ENCODE assay signal across 23 mouse cellular contexts in the genomic region with DNA sequence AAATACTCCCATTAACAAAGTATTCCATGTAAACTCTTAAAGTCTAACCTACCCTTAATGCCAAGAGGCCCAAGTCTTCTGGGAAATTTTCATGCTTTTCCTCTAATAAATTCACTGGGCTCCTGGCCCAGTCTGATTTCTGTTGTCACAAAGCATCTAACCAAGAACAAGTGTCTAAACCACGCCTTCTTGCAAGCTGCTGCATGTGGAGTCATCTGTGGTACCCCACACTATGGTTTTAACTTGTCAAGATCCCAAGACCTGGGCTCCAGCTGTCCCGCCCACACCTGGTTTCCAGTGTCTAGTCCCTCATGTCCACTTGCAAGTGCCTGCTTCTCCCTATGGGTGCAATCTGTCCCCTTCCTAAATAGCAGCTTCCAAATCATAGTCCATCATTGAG.
DNase-seq lines count a peak whose midpoint lies in the region; TF ChIP-seq lines count a peak whose summit lies in the region.
"Had no signal": no experiment of that assay in that cellular context is flagged by ENCODE, and none has a peak within 500 bp of the region (broad histone marks: within the 10 kb centered on the region; RNA-seq: fewer than 3 reads in every experiment).

No protein-coding gene starts in this region.

- no peak for TF ChIP-seq EP300 in heart, adult 2 months (IDR thresholded peaks at IDR 0.05; ENCODE audit: insufficient read depth, low read depth, low read length)

- intact Hi-C loops in heart, adult 2 months (cut with DNase I), result no loop called here

- no peaks in the 10 kb centered on the region for H3K27me3 ChIP-seq in heart, adult 2 months (ENCODE audit: control insufficient read depth, insufficient read depth, low read length)
- H3K27me3 ChIP-seq: heart, embryonic 15.5 days; midbrain, embryonic 15.5 days had no signal

- no peaks in the 10 kb centered on the region for H3K4me1 ChIP-seq in heart, adult 2 months (ENCODE audit: control insufficient read depth, insufficient read depth, low read length)
- H3K4me1 ChIP-seq: heart, embryonic 15.5 days had no signal

- 77% methylated on average over 2 of the region's 2 CpGs for WGBS in heart, adult 2 months

- H3K79me2 ChIP-seq in heart, adult 2 months (replicated peaks; ENCODE audit: control insufficient read depth, insufficient read depth, low read length), result no peaks in the 10 kb centered on the region

- H3K27ac ChIP-seq in heart, adult 2 months, result no peak overlapping the region
- H3K27ac ChIP-seq: heart, embryonic 10.5 days; heart, embryonic 15.5 days; kidney, postnatal 0 days; liver, embryonic 14.5 days; midbrain, embryonic 15.5 days had no signal

- H3K36me3 ChIP-seq in heart, adult 2 months (ENCODE audit: control insufficient read depth, insufficient read depth, low read length), result no peaks in the 10 kb centered on the region
- H3K36me3 ChIP-seq: heart, embryonic 10.5 days; heart, embryonic 15.5 days; midbrain, embryonic 10.5 days; midbrain, embryonic 15.5 days had no signal

- no peak for TF ChIP-seq POLR2A in heart, adult 2 months (IDR thresholded peaks at IDR 0.05; ENCODE audit: insufficient read depth, low read depth, low read length)

- H3K4me3 ChIP-seq in heart, adult 2 months, result no peak overlapping the region
- H3K4me3 ChIP-seq: erythroblast, embryonic 14.5 days; heart, embryonic 10.5 days; heart, embryonic 15.5 days; left cerebral cortex, adult 2 months; midbrain, embryonic 10.5 days; midbrain, embryonic 15.5 days had no signal

- H3K9ac ChIP-seq in heart, adult 2 months (ENCODE audit: low read depth, low read length), result no peak overlapping the region
- H3K9ac ChIP-seq: heart, embryonic 15.5 days; liver, embryonic 14.5 days; midbrain, embryonic 15.5 days had no signal

- no peak for TF ChIP-seq CTCF in heart, adult 2 months (IDR thresholded peaks at IDR 0.05)

- peak; percentile 53 for DNase-seq in heart, adult 11 months
- DNase-seq in heart, adult 2 months, result no peak
- DNase-seq in right cerebral cortex, adult 18-20 months, result peak; percentile 17
- no peak for DNase-seq in right cerebral cortex, postnatal 25 days
- peak; percentile 76 for DNase-seq in layer of hippocampus, adult 9-11 months
- DNase-seq in kidney, postnatal 4 days, result no peak
- no peak for DNase-seq in urinary bladder, adult 2 months (ENCODE audit: low spot score)
- DNase-seq: adrenal gland, postnatal 14 days; cerebellum, adult 2 months; cerebellum, postnatal 14 days; kidney, adult 8-10 months; liver; lung, adult 2 months; lung, postnatal 10 days; right cerebral cortex, postnatal 4 days had no signal

Comparison
In these comparisons a context has a peak if more than half of its experiments do, and no peak if none do; other contexts are left out.
1. DNase-seq: peak in heart, adult 11 months (single experiment), right cerebral cortex, adult 18-20 months (single experiment) and layer of hippocampus, adult 9-11 months (single experiment); none in heart, adult 2 months (0 of 2), right cerebral cortex, postnatal 25 days (single experiment), kidney, postnatal 4 days (0 of 2) and urinary bladder, adult 2 months (single experiment).